Mouse (Mus musculus) midbrain, postnatal 0 days (tissue): ENCODE measurements around the gene Asxl1. TPM values are rescaled to one million over a fixed set of nuclear protein-coding genes. Genes with fewer than 3 reads are reported as not detected.

Source experiments
- ATAC-seq: fragments of 200-750 bp; cut with Nextera tagmentation; 2 replicates; pipeline ENCODE4 v1.8.0; 2017; ENCODE audit warnings: moderate number of reproducible peaks, mild to moderate bottlenecking, moderate TSS enrichment, moderate library complexity; ENCODE audit not compliant: low FRiP score
- DNase-seq: peaks from one replicate; pipeline ENCODE4 v3.0.0-alpha.2; 2015; ENCODE audit warnings: low spot score
- H3K27ac ChIP-seq: fragments of 300-500 bp; sonication (generic); 2 replicates; pipeline ENCODE4 v1.5.1; 2014; ENCODE audit warnings: low read depth, mild to moderate bottlenecking, low read length, mixed read lengths
- H3K27me3 ChIP-seq: fragments of 300-500 bp; sonication (generic); 2 replicates; pipeline ENCODE4 v1.6.1; 2014; ENCODE audit warnings: low read length, control low read depth, mixed read lengths; ENCODE audit not compliant: insufficient read depth
- H3K36me3 ChIP-seq: fragments of 300-500 bp; sonication (generic); 2 replicates; pipeline ENCODE4 v1.6.1; 2014; ENCODE audit warnings: low read length, control low read depth, mixed read lengths; ENCODE audit not compliant: insufficient read depth
- H3K4me1 ChIP-seq: fragments of 300-500 bp; sonication (generic); 2 replicates; pipeline ENCODE4 v1.6.1; 2014; ENCODE audit warnings: mild to moderate bottlenecking, control low read depth, antibody characterized with exemption, low read length, mixed read lengths; ENCODE audit not compliant: insufficient read depth
- H3K4me2 ChIP-seq: fragments of 300-500 bp; sonication (generic); 2 replicates; pipeline ENCODE4 v1.6.1; 2014; ENCODE audit warnings: low read depth, mild to moderate bottlenecking, low read length, mixed read lengths; ENCODE audit not compliant: poor library complexity, severe bottlenecking
- H3K4me3 ChIP-seq: fragments of 300-500 bp; sonication (generic); 2 replicates; pipeline ENCODE4 v1.5.1; 2014; ENCODE audit warnings: low read depth, mild to moderate bottlenecking, low read length, moderate library complexity
- H3K9ac ChIP-seq: fragments of 300-500 bp; sonication (generic); replicated peaks from 2 replicates; pipeline ENCODE4 v1.6.1; 2014; ENCODE audit warnings: mild to moderate bottlenecking, low read length, moderate library complexity, mixed read lengths; ENCODE audit not compliant: poor library complexity, severe bottlenecking
- H3K9me3 ChIP-seq: fragments of 300-500 bp; sonication (generic); 2 replicates; pipeline ENCODE4 v1.6.1; 2016; ENCODE audit warnings: low read length, control low read depth
- CTCF ChIP-seq: IDR thresholded peaks from 2 replicates; pipeline ENCODE4 v1.5.1; 2016; ENCODE audit warnings: antibody characterized with exemption, mild to moderate bottlenecking
- WGBS: fragments of 180-500 bp; shearing (Covaris S2); extraction: QIAGEN DNeasy Blood & Tissue Kit; methylation state at CpG from one replicate; pipeline ENCODE4 v1.1.7; 2014; 5-methylcytosine and 5-hydroxymethylcytosine counted together
- polyA plus RNA-seq: library from polyadenylated mRNA; unstranded; fragments of >200 nt; fragmentation: Nextera tagmentation; extraction: Ambion mirVana; gene quantifications from 2 replicates; pipeline ENCODE4 v1.2.1, GENCODE M21; 2015
- total RNA-seq: library from RNA; depleted of rRNA; stranded (reverse); fragments of >200 nt; gene quantifications from 2 replicates; pipeline ENCODE4 v1.2.3, GENCODE M21; 2014

Gene Asxl1
- total and polyA plus RNA-seq, 2 experiments from 2014 or later: 13.4 to 29.0 TPM

DNA sequence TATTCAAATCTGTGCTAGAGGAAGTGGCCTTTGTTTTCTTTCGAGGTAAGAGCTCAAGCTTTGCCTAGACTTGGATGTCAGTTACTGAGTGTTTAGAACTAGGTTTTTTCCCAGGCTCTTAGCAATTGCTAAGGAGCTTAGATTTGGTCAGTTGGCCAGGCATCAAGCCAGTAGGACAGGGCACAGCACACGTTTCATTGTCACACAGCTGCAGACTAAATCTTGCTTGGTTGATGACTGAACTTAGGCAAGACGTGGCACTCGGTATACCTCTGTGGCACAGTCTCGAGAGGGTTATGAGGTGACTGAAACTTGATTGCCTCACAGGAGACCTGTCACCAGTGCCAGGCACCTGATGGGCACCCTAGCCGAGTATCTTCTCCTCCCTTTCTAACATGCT lies 61.3 kb downstream of the Asxl1 start:
- DNase-seq (no peak), ATAC-seq (no peak)
- peaks cover 48% of the 10 kb centered on the region for H3K36me3 ChIP-seq

DNA sequence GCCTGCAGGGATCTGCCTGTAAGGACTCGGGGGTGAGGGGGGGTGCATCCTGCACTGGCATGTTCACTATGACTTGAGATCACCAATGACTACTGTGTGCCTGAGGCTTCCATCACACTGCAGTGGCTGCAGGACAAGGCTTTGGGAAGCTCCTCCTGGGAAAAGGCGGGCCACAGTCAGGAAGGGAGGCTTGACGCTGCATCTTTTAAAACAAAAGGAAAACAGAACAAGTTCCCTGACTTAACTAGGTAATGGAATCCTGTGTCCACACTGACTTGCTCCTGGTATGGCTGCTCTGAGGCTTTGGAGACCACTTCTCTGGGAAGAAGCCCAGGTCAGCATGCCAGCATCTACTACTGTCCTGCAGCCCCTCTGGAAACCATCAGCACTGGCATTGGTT lies 63.3 kb downstream of the Asxl1 start:
- 80% methylated on average over 3 of the region's 3 CpGs for WGBS
- no peak overlapping the region for H3K4me2 ChIP-seq
- no peaks in the 10 kb centered on the region for H3K27me3 ChIP-seq
- H3K27ac ChIP-seq: no peak overlapping the region
- DNase-seq: no peak
- H3K4me3 ChIP-seq: no peak overlapping the region
- peaks cover 56% of the 10 kb centered on the region for H3K36me3 ChIP-seq
- no peaks in the 10 kb centered on the region for H3K9me3 ChIP-seq
- H3K9ac ChIP-seq: no peak overlapping the region
- no peak for ATAC-seq
- no peak for TF ChIP-seq CTCF
- no peaks in the 10 kb centered on the region for H3K4me1 ChIP-seq

More for the DNA sequence above, 61.3 kb downstream of the Asxl1 start:
- Histone ChIP-seq H3K4me3 (no peak overlapping the region), H3K4me1 (no peaks in the 10 kb centered on the region), H3K4me2 (no peak overlapping the region), H3K9me3 (no peaks in the 10 kb centered on the region), H3K9ac (no peak overlapping the region), H3K27me3 (no peaks in the 10 kb centered on the region), H3K27ac (0 out of 2 replicates have a peak overlapping the region, but pooled peaks have one; percentile 0)
- 69% methylated on average over 6 of the region's 6 CpGs for WGBS
- no peak for TF ChIP-seq CTCF

DNA sequence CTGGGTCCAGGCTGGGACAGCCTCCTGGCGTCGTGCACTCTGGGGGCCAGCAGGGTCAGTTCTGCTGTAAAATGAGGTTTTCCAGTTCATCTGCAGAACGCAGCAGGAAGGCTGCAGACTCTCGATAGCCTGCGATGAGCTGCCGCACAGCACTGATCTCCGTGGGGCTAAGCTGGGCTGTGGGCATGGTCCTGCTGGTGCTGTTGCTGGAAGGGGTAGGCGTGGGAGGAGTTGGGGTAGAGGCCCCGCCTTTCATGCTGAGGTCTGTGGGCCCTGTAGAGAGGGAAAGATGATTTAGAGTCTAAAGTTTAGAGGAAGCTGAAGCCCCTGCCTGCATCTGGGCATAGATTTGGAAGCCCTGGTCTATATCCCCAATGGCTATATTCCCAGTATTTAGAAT lies 65.9 kb downstream of the Asxl1 start:
- Histone ChIP-seq H3K4me2 (no peak overlapping the region), H3K36me3 (peaks cover 69% of the 10 kb centered on the region), H3K27ac (no peak overlapping the region), H3K27me3 (no peaks in the 10 kb centered on the region), H3K9me3 (no peaks in the 10 kb centered on the region), H3K9ac (no peak overlapping the region), H3K4me3 (no peak overlapping the region), H3K4me1 (no peaks in the 10 kb centered on the region)
- DNase-seq (no peak), ATAC-seq (no peak)
- WGBS: 69% methylated on average over 9 of the region's 9 CpGs
- TF ChIP-seq CTCF: no peak

DNA sequence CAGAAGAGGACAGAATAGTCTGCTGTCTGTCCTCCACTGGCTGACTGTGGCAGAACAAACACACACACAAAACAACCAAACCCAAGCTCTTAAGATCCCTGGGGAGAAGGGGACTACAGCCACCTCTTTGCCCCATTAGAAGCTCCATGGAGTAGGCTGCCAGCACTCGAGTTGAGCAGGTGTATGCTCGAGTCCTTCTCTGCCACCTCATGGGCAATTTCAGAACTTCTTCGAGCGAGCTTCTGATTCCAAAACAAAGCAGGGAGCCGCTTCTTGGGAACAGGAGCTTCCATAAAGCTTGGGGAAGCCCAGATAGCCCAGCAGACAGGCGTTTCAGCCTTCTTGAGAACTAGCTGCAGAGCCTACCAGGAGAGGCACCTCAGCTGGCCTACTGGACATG lies 66.9 kb downstream of the Asxl1 start:
- H3K27ac ChIP-seq: no peak overlapping the region
- H3K9me3 ChIP-seq: no peaks in the 10 kb centered on the region
- DNase-seq: no peak
- H3K36me3 ChIP-seq: peaks cover 76% of the 10 kb centered on the region
- 62% methylated on average over 6 of the region's 6 CpGs for WGBS
- no peaks in the 10 kb centered on the region for H3K27me3 ChIP-seq
- H3K4me1 ChIP-seq: no peaks in the 10 kb centered on the region
- H3K4me2 ChIP-seq: no peak overlapping the region
- ATAC-seq: no peak
- no peak overlapping the region for H3K4me3 ChIP-seq
- no peak overlapping the region for H3K9ac ChIP-seq
- TF ChIP-seq CTCF: peak; percentile 44

DNA sequence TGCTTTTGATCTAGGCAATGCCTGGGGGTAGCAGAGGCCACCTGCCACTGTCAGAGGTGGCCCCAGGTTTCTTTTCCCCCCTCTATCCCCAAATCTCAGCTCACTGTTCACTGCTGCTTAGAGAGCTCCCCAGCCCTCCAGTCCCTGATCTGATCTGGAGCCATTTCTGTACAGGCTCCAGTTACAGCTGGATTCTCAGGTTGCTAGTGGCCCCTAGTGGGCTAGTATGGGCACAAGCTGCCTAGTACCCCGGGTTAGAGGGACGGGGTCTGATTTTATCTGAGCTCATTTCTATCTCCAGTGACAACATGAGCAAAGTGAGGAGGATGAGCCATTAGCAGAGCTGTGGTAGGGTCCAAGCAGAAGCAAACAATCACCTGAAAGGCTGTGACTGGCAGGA lies 69.0 kb downstream of the Asxl1 start:
- peak; percentile 62 for DNase-seq
- Histone ChIP-seq H3K27ac (no peak overlapping the region), H3K4me2 (no peak overlapping the region), H3K9me3 (no peaks in the 10 kb centered on the region), H3K4me1 (no peaks in the 10 kb centered on the region), H3K4me3 (no peak overlapping the region), H3K27me3 (no peaks in the 10 kb centered on the region), H3K36me3 (peaks cover 79% of the 10 kb centered on the region), H3K9ac (no peak overlapping the region)
- ATAC-seq: no peak
- TF ChIP-seq CTCF: peak; percentile 63
- WGBS: 34% methylated on average over 2 of the region's 2 CpGs

DNA sequence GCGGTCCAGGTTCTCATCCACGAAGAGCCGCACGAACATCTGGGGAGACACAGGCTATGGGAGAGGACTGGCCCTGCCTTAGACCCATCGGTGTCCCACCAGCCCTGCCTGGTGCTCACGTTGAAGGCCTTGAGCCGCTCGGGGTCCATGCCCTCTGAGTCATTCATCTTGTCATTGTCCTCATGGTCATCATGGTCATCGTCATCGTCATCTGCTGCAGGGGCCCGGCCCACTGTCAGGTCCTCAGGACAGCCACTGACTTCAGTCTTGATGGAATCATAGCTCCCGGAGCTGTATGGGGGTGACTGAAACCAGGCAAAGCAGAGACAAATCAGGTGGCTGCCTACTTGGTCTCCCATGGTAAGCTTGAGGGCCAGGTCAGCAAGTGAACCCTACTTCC lies 72.2 kb downstream of the Asxl1 start:
- no peak overlapping the region for H3K9ac ChIP-seq
- no peaks in the 10 kb centered on the region for H3K27me3 ChIP-seq
- no peak for TF ChIP-seq CTCF
- H3K36me3 ChIP-seq: peaks cover 61% of the 10 kb centered on the region
- 91% methylated on average over 12 of the region's 12 CpGs for WGBS
- H3K4me2 ChIP-seq: no peak overlapping the region
- no peak overlapping the region for H3K4me3 ChIP-seq
- H3K27ac ChIP-seq: no peak overlapping the region
- DNase-seq (no peak), ATAC-seq (no peak)
- peaks cover 7% of the 10 kb centered on the region; the same call in 1 of the 2 replicates for H3K4me1 ChIP-seq
- H3K9me3 ChIP-seq: no peaks in the 10 kb centered on the region
